Comparison of ENCODE assay signal across 27 mouse cellular contexts in genomic region chr19:31781521-31782018, GRCm38 (mm10). TPM values are rescaled to one million over a fixed set of nuclear protein-coding genes. Genes with fewer than 3 reads are reported as not detected.
A peak's percentile ranks its signal among the peaks of the same experiment; 100 is the strongest.
DNase-seq lines count a peak whose midpoint lies in the region; ATAC-seq lines count a peak whose summit lies in the region.
"Had no signal": no experiment of that assay in that cellular context is flagged by ENCODE, and none has a peak within 500 bp of the region (broad histone marks: within the 10 kb centered on the region; RNA-seq: fewer than 3 reads in every experiment).

No protein-coding gene starts in this region.

- no peak overlapping the region for H3K9ac ChIP-seq in heart, embryonic 12.5 days
- H3K9ac ChIP-seq in liver, embryonic 15.5 days = no peak overlapping the region
- H3K9ac ChIP-seq: embryonic facial prominence, embryonic 12.5 days; forebrain, embryonic 15.5 days; heart, embryonic 15.5 days; hindbrain, embryonic 15.5 days; midbrain, embryonic 13.5 days; neural tube, embryonic 13.5 days had no signal

- no peak overlapping the region for H3K4me3 ChIP-seq in heart, embryonic 12.5 days
- no peak overlapping the region for H3K4me3 ChIP-seq in heart, embryonic 10.5 days
- H3K4me3 ChIP-seq in liver, embryonic 15.5 days (replicated peaks) = no peak overlapping the region
- H3K4me3 ChIP-seq: embryonic facial prominence, embryonic 12.5 days; forebrain, embryonic 15.5 days; heart, embryonic 15.5 days; hindbrain, embryonic 15.5 days; midbrain, embryonic 13.5 days; neural tube, embryonic 13.5 days had no signal

- ATAC-seq in heart, embryonic 12.5 days (ENCODE audit: insufficient number of reproducible peaks, low FRiP score) = no peak
- ATAC-seq in liver, embryonic 15.5 days (ENCODE audit: insufficient read depth) = 0 out of 2 replicates have a peak, but pooled peaks have one; percentile 11
- ATAC-seq: forebrain, embryonic 15.5 days; inflammation-experienced regulatory T-cells, adult 6 months; midbrain, embryonic 13.5 days had no signal

- peaks cover 9% of the 10 kb centered on the region for H3K4me1 ChIP-seq in heart, embryonic 12.5 days (replicated peaks)
- H3K4me1 ChIP-seq in heart, embryonic 10.5 days = 0 out of 2 replicates have a peak, but pooled peaks cover 10% of the 10 kb centered on the region
- peaks cover 35% of the 10 kb centered on the region for H3K4me1 ChIP-seq in liver, embryonic 15.5 days (replicated peaks)
- H3K4me1 ChIP-seq: embryonic facial prominence, embryonic 12.5 days; forebrain, embryonic 15.5 days; hindbrain, embryonic 15.5 days; midbrain, embryonic 13.5 days; neural tube, embryonic 13.5 days had no signal

- H3K4me2 ChIP-seq in heart, embryonic 12.5 days = no peak overlapping the region
- H3K4me2 ChIP-seq in liver, embryonic 15.5 days = peak overlapping the region; percentile 24; the same call in 1 of the 2 replicates
- H3K4me2 ChIP-seq: embryonic facial prominence, embryonic 12.5 days; forebrain, embryonic 15.5 days; heart, embryonic 15.5 days; hindbrain, embryonic 15.5 days; midbrain, embryonic 13.5 days; neural tube, embryonic 13.5 days had no signal

- no peaks in the 10 kb centered on the region for H3K9me3 ChIP-seq in heart, embryonic 12.5 days (replicated peaks)
- H3K9me3 ChIP-seq in heart, embryonic 10.5 days = no peaks in the 10 kb centered on the region
- H3K9me3 ChIP-seq in liver, embryonic 15.5 days (replicated peaks) = no peaks in the 10 kb centered on the region
- H3K9me3 ChIP-seq: embryonic facial prominence, embryonic 12.5 days; forebrain, embryonic 15.5 days; heart, embryonic 15.5 days; hindbrain, embryonic 15.5 days; megakaryocyte, embryonic 14.5 days; midbrain, embryonic 13.5 days; neural tube, embryonic 13.5 days had no signal

- intact Hi-C loops in left cerebral cortex, postnatal 25 days (cut with DNase I) = no loop called here

- WGBS in heart, embryonic 12.5 days = 76% methylated on average over 3 of the region's 3 CpGs
- 75% methylated on average over 3 of the region's 3 CpGs for WGBS in heart, embryonic 10.5 days
- WGBS in liver, embryonic 15.5 days (ENCODE audit: insufficient replicate concordance) = 18% methylated on average over 3 of the region's 3 CpGs

- H3K36me3 ChIP-seq in heart, embryonic 12.5 days = no peaks in the 10 kb centered on the region
- H3K36me3 ChIP-seq in heart, embryonic 10.5 days = no peaks in the 10 kb centered on the region
- H3K36me3 ChIP-seq in liver, embryonic 15.5 days (replicated peaks) = no peaks in the 10 kb centered on the region
- H3K36me3 ChIP-seq: embryonic facial prominence, embryonic 12.5 days; forebrain, embryonic 15.5 days; heart, embryonic 15.5 days; hindbrain, embryonic 15.5 days; midbrain, embryonic 13.5 days; neural tube, embryonic 13.5 days had no signal

- H3K27me3 ChIP-seq in heart, embryonic 12.5 days (replicated peaks) = no peaks in the 10 kb centered on the region
- no peaks in the 10 kb centered on the region for H3K27me3 ChIP-seq in heart, embryonic 10.5 days (ENCODE audit: insufficient read depth, poor library complexity, severe bottlenecking)
- H3K27me3 ChIP-seq in liver, embryonic 15.5 days = no peaks in the 10 kb centered on the region
- H3K27me3 ChIP-seq: embryonic facial prominence, embryonic 12.5 days; forebrain, embryonic 15.5 days; heart, embryonic 15.5 days; hindbrain, embryonic 15.5 days; megakaryocyte, embryonic 14.5 days; midbrain, embryonic 13.5 days; neural tube, embryonic 13.5 days had no signal

- H3K27ac ChIP-seq in heart, embryonic 12.5 days (ENCODE audit: poor library complexity, severe bottlenecking) = 0 out of 2 replicates have a peak overlapping the region, but pooled peaks have one; percentile 12
- H3K27ac ChIP-seq in heart, embryonic 10.5 days = no peak overlapping the region
- peak overlapping the region; percentile 71 for H3K27ac ChIP-seq in liver, embryonic 15.5 days (replicated peaks)
- H3K27ac ChIP-seq: embryonic facial prominence, embryonic 12.5 days; forebrain, embryonic 15.5 days; heart, embryonic 15.5 days; hindbrain, embryonic 15.5 days; midbrain, embryonic 13.5 days; neural tube, embryonic 13.5 days had no signal

- DNase-seq in heart, embryonic 10.5 days (ENCODE audit: low spot score) = no peak
- DNase-seq in MEL-GATA-1-ER (ENCODE audit: extremely low read depth, low read depth) = peak; percentile 28
- DNase-seq in left cerebral cortex, postnatal 25 days (ENCODE audit: low spot score in 2 of 2) = no peak
- no peak for DNase-seq in spleen, adult 12 weeks (ENCODE audit: low spot score)
- no peak for DNase-seq in right cerebral cortex, adult 18-20 months
- DNase-seq: adrenal gland, adult 8-10 months; cerebellum, adult 8-10 months; cerebellum, postnatal 36 days; embryo, embryonic 11 days; gastrocnemius, postnatal 25 days; heart, adult 18-20 months; kidney, adult 11 months; kidney, postnatal 14 days; layer of hippocampus, adult 9-11 months; lung, postnatal 36 days; right cerebral cortex, postnatal 14 days; thymus, postnatal 14 days had no signal

RNA-seq across cellular contexts. Expression of gene Prkg1, which starts 16.7 kb away (rescaled TPM):
- polyA plus RNA-seq in heart, embryonic 12.5 days (2016; fragmentation: Nextera tagmentation; extraction: Ambion mirVana) = 10.7 and 11.5 TPM in 2 replicates
- polyA plus RNA-seq in heart, embryonic 10.5 days (2016; fragmentation: Nextera tagmentation; extraction: Ambion mirVana) = 12.0 and 17.7 TPM in 2 replicates
- polyA plus RNA-seq in liver, embryonic 15.5 days (2015; fragmentation: Nextera tagmentation; extraction: Ambion mirVana) = 0.63 and 0.76 TPM in 2 replicates
- 10 to 100 TPM; 16.1 to 19.0 TPM for total RNA-seq in left cerebral cortex, postnatal 25 days (2021)
